14 mouse cellular contexts compared by ENCODE assay signal in the genomic region with DNA sequence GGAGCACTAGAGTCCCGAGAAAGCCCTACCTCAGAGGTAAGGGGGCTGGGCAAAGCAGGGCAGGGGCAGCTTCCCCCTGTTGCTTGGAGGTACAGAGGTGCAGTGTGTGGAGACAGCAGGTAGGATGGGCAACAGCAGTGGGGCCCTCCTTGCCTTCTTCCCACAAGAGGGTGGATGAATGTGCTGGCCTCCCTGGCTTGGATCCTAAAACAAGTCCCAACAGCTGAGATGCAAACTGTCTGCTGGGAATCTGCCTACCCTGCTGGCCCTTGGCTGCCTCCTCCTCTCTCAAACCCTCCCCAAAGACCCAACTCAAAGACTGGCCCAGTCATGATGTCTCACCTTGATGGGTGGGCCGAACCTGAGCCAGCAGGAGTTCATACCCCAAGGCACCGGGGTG. TPM values are rescaled to one million over a fixed set of nuclear protein-coding genes. Genes with fewer than 3 reads are reported as not detected.
A peak's percentile ranks its signal among the peaks of the same experiment; 100 is the strongest.
DNase-seq lines count a peak whose midpoint lies in the region; ATAC-seq and TF ChIP-seq lines count a peak whose summit lies in the region.
"Had no signal": no experiment of that assay in that cellular context is flagged by ENCODE, and none has a peak within 500 bp of the region (broad histone marks: within the 10 kb centered on the region; RNA-seq: fewer than 3 reads in every experiment).

No protein-coding gene starts in this region.

- peak; percentile 89 for DNase-seq in heart, adult 11 months
- no peak for DNase-seq in heart, adult 18-20 months
- no peak for DNase-seq in lung, embryonic 14.5 days
- DNase-seq in lung, postnatal 25 days (ENCODE audit: low spot score): no peak
- no peak for DNase-seq in hindbrain, postnatal 0 days (ENCODE audit: low spot score)
- no peak for DNase-seq in right cerebral cortex, postnatal 25 days
- DNase-seq in layer of hippocampus, adult 9-10 months (ENCODE audit: low spot score): no peak
- DNase-seq: adrenal gland, postnatal 14 days; cerebellum, adult 9-11 months; layer of hippocampus, adult 9-11 months; right cerebral cortex, adult 18-20 months had no signal

- H3K4me2 ChIP-seq in lung, embryonic 14.5 days: peak overlapping the region; percentile 82
- peak overlapping the region; percentile 86; the same call in 1 of the 2 replicates for H3K4me2 ChIP-seq in hindbrain, postnatal 0 days (ENCODE audit: low read depth, low read length)
- H3K4me2 ChIP-seq in neural tube, embryonic 15.5 days: peak overlapping the region; percentile 81

- no peaks in the 10 kb centered on the region for H3K27me3 ChIP-seq in lung, embryonic 14.5 days (ENCODE audit: insufficient read depth, low read length)
- H3K27me3 ChIP-seq in hindbrain, postnatal 0 days (ENCODE audit: insufficient read depth, low read length): no peaks in the 10 kb centered on the region
- H3K27me3 ChIP-seq in neural tube, embryonic 15.5 days (replicated peaks): no peaks in the 10 kb centered on the region

- H3K9ac ChIP-seq in lung, embryonic 14.5 days: no peak overlapping the region
- no peak overlapping the region for H3K9ac ChIP-seq in hindbrain, postnatal 0 days (replicated peaks; ENCODE audit: low read length)
- 0 out of 2 replicates have a peak overlapping the region, but pooled peaks have one; percentile 10 for H3K9ac ChIP-seq in neural tube, embryonic 15.5 days (replicated peaks)
- H3K9ac ChIP-seq: liver, embryonic 14.5 days had no signal

- 81% methylated on average over 3 of the region's 3 CpGs for WGBS in lung, embryonic 14.5 days
- WGBS in hindbrain, postnatal 0 days: 76% methylated on average over 3 of the region's 3 CpGs
- 86% methylated on average over 3 of the region's 3 CpGs for WGBS in neural tube, embryonic 15.5 days

- no peaks in the 10 kb centered on the region for H3K9me3 ChIP-seq in lung, embryonic 14.5 days (ENCODE audit: low read depth, low read length)
- H3K9me3 ChIP-seq in hindbrain, postnatal 0 days (ENCODE audit: low read length): no peaks in the 10 kb centered on the region
- no peaks in the 10 kb centered on the region for H3K9me3 ChIP-seq in neural tube, embryonic 15.5 days (replicated peaks)

- peaks cover 14% of the 10 kb centered on the region; the same call in 1 of the 2 replicates for H3K4me1 ChIP-seq in lung, embryonic 14.5 days (ENCODE audit: insufficient read depth)
- H3K4me1 ChIP-seq in hindbrain, postnatal 0 days (ENCODE audit: insufficient read depth, low read length): peaks cover 26% of the 10 kb centered on the region
- peaks cover 59% of the 10 kb centered on the region for H3K4me1 ChIP-seq in neural tube, embryonic 15.5 days

- H3K27ac ChIP-seq in lung, embryonic 14.5 days (ENCODE audit: low read depth): no peak overlapping the region
- H3K27ac ChIP-seq in hindbrain, postnatal 0 days: no peak overlapping the region
- peak overlapping the region; percentile 96; the same call in 1 of the 2 replicates for H3K27ac ChIP-seq in neural tube, embryonic 15.5 days (replicated peaks)
- H3K27ac ChIP-seq: liver, embryonic 14.5 days had no signal

- TF ChIP-seq CTCF in lung, embryonic 14.5 days (IDR thresholded peaks at IDR 0.05; ENCODE audit: low read depth): no peak
- no peak for TF ChIP-seq CTCF in hindbrain, postnatal 0 days (IDR thresholded peaks at IDR 0.05; ENCODE audit: low read depth)

- H3K4me3 ChIP-seq in lung, embryonic 14.5 days (ENCODE audit: low read depth, low read length): no peak overlapping the region
- H3K4me3 ChIP-seq in hindbrain, postnatal 0 days (ENCODE audit: low read length): no peak overlapping the region
- H3K4me3 ChIP-seq in neural tube, embryonic 15.5 days (replicated peaks): peak overlapping the region; percentile 98
- H3K4me3 ChIP-seq: erythroblast, embryonic 14.5 days had no signal

- ATAC-seq in lung, embryonic 14.5 days (ENCODE audit: insufficient read depth): no peak
- ATAC-seq in hindbrain, postnatal 0 days: no peak
- ATAC-seq in neural tube, embryonic 15.5 days (ENCODE audit: low FRiP score): no peak

- 0 out of 2 replicates have a peak, but pooled peaks cover 14% of the 10 kb centered on the region for H3K36me3 ChIP-seq in lung, embryonic 14.5 days (ENCODE audit: insufficient read depth)
- no peaks in the 10 kb centered on the region for H3K36me3 ChIP-seq in hindbrain, postnatal 0 days (ENCODE audit: insufficient read depth, low read length)
- H3K36me3 ChIP-seq in neural tube, embryonic 15.5 days: peaks cover 8% of the 10 kb centered on the region

RNA-seq across cellular contexts. Expression of a gene that starts 2.1 kb away (rescaled TPM):
- 1 to 10 TPM; 2.5 to 3.8 TPM for total RNA-seq in heart, adult 18-20 months (2021)
- polyA plus RNA-seq in lung, embryonic 14.5 days (2014; fragmentation: Nextera tagmentation; extraction: Ambion mirVana): 11.0 and 14.4 TPM in 2 replicates
- 19.5 and 23.4 TPM in 2 replicates for total RNA-seq in hindbrain, postnatal 0 days (2014; rRNA removed)
- polyA plus RNA-seq in hindbrain, postnatal 0 days (2015; fragmentation: Nextera tagmentation; extraction: Ambion mirVana): 10.0 and 11.4 TPM in 2 replicates
- polyA plus RNA-seq in neural tube, embryonic 15.5 days (2015; fragmentation: Nextera tagmentation; extraction: Ambion mirVana): 12.4 and 13.0 TPM in 2 replicates

RNA-seq across cellular contexts. Expression of a gene that starts 19.1 kb away (rescaled TPM):
- 1 to 10 TPM; 3.7 to 3.9 TPM for total RNA-seq in heart, adult 18-20 months (2021)
- 13.2 and 16.1 TPM in 2 replicates for polyA plus RNA-seq in lung, embryonic 14.5 days (2014; fragmentation: Nextera tagmentation; extraction: Ambion mirVana)
- total RNA-seq in hindbrain, postnatal 0 days (2014; rRNA removed): 10.1 and 13.7 TPM in 2 replicates
- polyA plus RNA-seq in hindbrain, postnatal 0 days (2015; fragmentation: Nextera tagmentation; extraction: Ambion mirVana): 12.6 and 12.7 TPM in 2 replicates
- polyA plus RNA-seq in neural tube, embryonic 15.5 days (2015; fragmentation: Nextera tagmentation; extraction: Ambion mirVana): 17.0 and 19.0 TPM in 2 replicates
